Mouse (Mus musculus) lung, adult 2 months (tissue): ENCODE measurements around the gene Bcat1. TPM values are rescaled to one million over a fixed set of nuclear protein-coding genes. Genes with fewer than 3 reads are reported as not detected.

Experiments
- DNase-seq: peaks from one replicate; pipeline ENCODE4 v3.0.0; 2022
- H3K4me1 ChIP-seq: fragments of 200-500 bp; 2 replicates; pipeline ENCODE4 v1.6.1; 2011; ENCODE audit warnings: low read length; ENCODE audit not compliant: control insufficient read depth, insufficient read depth
- H3K4me3 ChIP-seq: fragments of 200-500 bp; replicated peaks from 2 replicates; pipeline ENCODE3; 2011; ENCODE audit warnings: low read depth, mild to moderate bottlenecking, control low read depth, low read length; ENCODE audit errors: extremely low read depth
- CTCF ChIP-seq: fragments of 200-500 bp; IDR thresholded peaks from 2 replicates; pipeline ENCODE4 v1.5.1; 2011; ENCODE audit warnings: mild to moderate bottlenecking, low read length, control low read depth; ENCODE audit not compliant: insufficient read depth
- POLR2A ChIP-seq: fragments of 200-500 bp; IDR thresholded peaks from 2 replicates; pipeline ENCODE4 v1.6.1; 2011; ENCODE audit warnings: low read depth, mild to moderate bottlenecking, control low read depth, low read length, borderline replicate concordance; ENCODE audit errors: extremely low read depth
- WGBS: fragments of 180-500 bp; shearing (Covaris S2); methylation state at CpG from one replicate; pipeline ENCODE4 v1.1.7; 2018; 5-methylcytosine and 5-hydroxymethylcytosine counted together
- polyA plus RNA-seq: library from polyadenylated mRNA; depleted of rRNA; stranded (reverse); fragments of >200 nt; gene quantifications from 2 replicates; pipeline ENCODE4 v1.2.3, GENCODE M21; 2012

Gene Bcat1
- polyA plus RNA-seq, 1 experiment, result 0.21 TPM

- no peak for DNase-seq
- TF ChIP-seq CTCF, result no peak
- TF ChIP-seq POLR2A, result no peak
- Histone ChIP-seq H3K4me3 (no peak overlapping the region), H3K4me1 (no peaks in the 10 kb centered on the region)
- 80% methylated on average over 4 of the region's 4 CpGs for WGBS
Observed at GRCm38 (mm10) chr6:144989193-144989592, 86.8 kb downstream of the Bcat1 start.

- no peak for DNase-seq
- TF ChIP-seq CTCF, result no peak
- H3K4me1 ChIP-seq, result no peaks in the 10 kb centered on the region
- H3K4me3 ChIP-seq, result no peak overlapping the region
- WGBS, result 86% methylated on average over 6 of the region's 6 CpGs
Observed at GRCm38 (mm10) chr6:144987676-144988075, 88.3 kb downstream of the Bcat1 start.

GRCm38 (mm10) chr6:144987216-144987615 lies 88.8 kb downstream of the Bcat1 start:
- 77% methylated on average over 7 of the region's 7 CpGs for WGBS
- DNase-seq, result no peak
- no peak for TF ChIP-seq POLR2A
- no peak for TF ChIP-seq CTCF
- Histone ChIP-seq H3K4me1 (no peaks in the 10 kb centered on the region), H3K4me3 (no peak overlapping the region)

GRCm38 (mm10) chr6:144984221-144984620 lies 91.8 kb downstream of the Bcat1 start:
- no peaks in the 10 kb centered on the region for H3K4me1 ChIP-seq
- DNase-seq, result no peak
- no peak overlapping the region for H3K4me3 ChIP-seq
- TF ChIP-seq POLR2A (no peak), CTCF (no peak)
- WGBS, result 94% methylated on average over 8 of the region's 8 CpGs

- WGBS, result 87% methylated on average over 3 of the region's 3 CpGs
- TF ChIP-seq CTCF (no peak), POLR2A (no peak)
- Histone ChIP-seq H3K4me1 (no peaks in the 10 kb centered on the region), H3K4me3 (no peak overlapping the region)
- no peak for DNase-seq
Observed at GRCm38 (mm10) chr6:144982093-144982492, 93.9 kb downstream of the Bcat1 start.

DNA sequence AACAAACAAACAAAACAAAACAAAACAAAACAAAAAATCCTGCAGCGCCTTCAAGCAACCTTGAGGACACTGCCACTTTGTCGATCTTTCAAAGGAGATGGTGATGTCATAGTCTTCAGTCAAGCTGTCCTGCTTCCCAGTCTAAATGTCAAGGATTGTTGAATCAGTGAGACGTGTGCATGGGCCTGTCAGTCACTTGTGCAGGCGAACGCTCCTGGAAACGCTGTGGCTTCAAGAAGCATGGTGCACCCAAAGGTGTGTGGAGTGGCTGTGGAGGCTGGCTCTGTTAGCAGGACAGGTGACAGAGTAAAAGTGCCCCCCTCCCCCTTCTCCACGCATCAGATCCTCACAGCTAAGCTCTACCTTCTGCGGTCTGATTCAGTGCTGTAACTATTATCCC lies 103.6 kb downstream of the Bcat1 start:
- Histone ChIP-seq H3K4me3 (no peak overlapping the region), H3K4me1 (no peaks in the 10 kb centered on the region)
- WGBS, result 71% methylated on average over 8 of the region's 8 CpGs
- TF ChIP-seq POLR2A, result no peak
- no peak for TF ChIP-seq CTCF
- no peak for DNase-seq

- DNase-seq, result no peak
- 90% methylated on average over 4 of the region's 4 CpGs for WGBS
- TF ChIP-seq CTCF (no peak), POLR2A (no peak)
Observed at GRCm38 (mm10) chr6:144970900-144971299, 105.1 kb downstream of the Bcat1 start.

GRCm38 (mm10) chr6:144967536-144967935 lies 108.4 kb downstream of the Bcat1 start:
- Histone ChIP-seq H3K4me3 (no peak overlapping the region), H3K4me1 (no peaks in the 10 kb centered on the region)
- TF ChIP-seq POLR2A (no peak), CTCF (no peak)
- 41% methylated on average over 6 of the region's 6 CpGs for WGBS
- DNase-seq, result no peak

More at GRCm38 (mm10) chr6:144970900-144971299, 105.1 kb downstream of the Bcat1 start:
- no peak overlapping the region for H3K4me3 ChIP-seq
- H3K4me1 ChIP-seq, result no peaks in the 10 kb centered on the region

- no peak for TF ChIP-seq CTCF
- no peak for TF ChIP-seq POLR2A
- H3K4me1 ChIP-seq, result no peaks in the 10 kb centered on the region
- no peak overlapping the region for H3K4me3 ChIP-seq
- no peak for DNase-seq
- 63% methylated on average over 4 of the region's 4 CpGs for WGBS
Observed at GRCm38 (mm10) chr6:144964205-144964604, 111.8 kb downstream of the Bcat1 start.

- 74% methylated on average over 8 of the region's 8 CpGs for WGBS
- Histone ChIP-seq H3K4me3 (no peak overlapping the region), H3K4me1 (no peaks in the 10 kb centered on the region)
- TF ChIP-seq POLR2A, result no peak
- TF ChIP-seq CTCF, result no peak
- no peak for DNase-seq
Observed at GRCm38 (mm10) chr6:144963156-144963555, 112.8 kb downstream of the Bcat1 start.

DNA sequence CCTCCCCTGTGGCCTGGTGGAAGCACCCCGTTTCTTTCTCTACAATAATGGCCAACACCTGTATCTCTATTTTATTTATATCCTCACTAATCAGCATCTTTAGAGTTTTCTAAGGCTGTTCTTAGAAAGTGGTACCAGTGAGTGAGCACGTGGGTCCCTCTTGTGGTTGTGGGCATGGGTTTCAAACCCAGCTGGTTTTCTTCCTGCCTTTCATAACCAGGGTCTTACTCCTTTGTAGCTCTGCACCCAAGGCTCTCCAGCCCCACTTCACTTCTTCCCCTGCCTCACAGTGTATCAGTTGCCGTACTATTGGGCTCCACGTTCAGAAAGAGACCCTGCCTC lies 114.0 kb downstream of the Bcat1 start:
- DNase-seq, result no peak
- 49% methylated on average over 4 of the region's 4 CpGs for WGBS
- no peak overlapping the region for H3K4me3 ChIP-seq
- no peaks in the 10 kb centered on the region for H3K4me1 ChIP-seq
- TF ChIP-seq CTCF (no peak), POLR2A (no peak)
